Mouse (Mus musculus): ENCODE measurements around the gene Catsper4. TPM values are rescaled to one million over a fixed set of nuclear protein-coding genes. Genes with fewer than 3 reads are reported as not detected.
A peak's percentile ranks its signal among the peaks of the same experiment; 100 is the strongest.

Gene Catsper4
- polyA plus RNA-seq, 1 experiment from 2014 or later, result 0.60 TPM

DNA sequence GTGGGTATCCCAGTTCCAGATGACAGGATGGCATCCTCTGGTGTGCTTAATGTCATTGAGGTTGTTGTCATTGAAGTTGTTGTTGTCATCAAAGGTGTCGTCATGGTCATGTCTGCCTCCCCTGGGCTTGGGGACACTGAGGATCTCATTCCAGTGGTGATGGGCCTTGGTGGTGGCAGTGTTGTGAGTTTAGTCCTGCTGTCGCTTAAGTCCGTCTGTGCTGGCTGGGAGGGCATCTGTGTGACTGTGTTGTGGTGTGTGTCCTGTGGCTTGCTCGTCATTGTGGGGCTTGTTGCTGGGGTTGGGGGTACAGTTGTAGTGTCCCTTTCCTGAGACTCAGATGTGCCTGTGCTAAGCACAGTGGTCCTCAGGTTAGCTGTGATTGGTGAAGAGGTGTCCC is 24.3 kb downstream of the Catsper4 start, which contains the start of gene Gm7534:
TSS of gene Gm7534 (minus strand) at position 101 of the 400 bp plus-strand sequence.
- ATAC-seq, result no peak
- TF ChIP-seq CTCF (IDR thresholded peaks at IDR 0.05; ENCODE audit: low read depth), result no peak
- no peak within 1 kb of the TSS for H3K27ac ChIP-seq (ENCODE audit: low read depth, low read length)
- H3K4me1 ChIP-seq (replicated peaks; ENCODE audit: control insufficient read depth, insufficient read depth, low read length), result no peaks in the 10 kb centered on the region
- H3K27me3 ChIP-seq (replicated peaks; ENCODE audit: control insufficient read depth, insufficient read depth, low read length), result no peaks in the 10 kb centered on the region
- H3K36me3 ChIP-seq (ENCODE audit: control insufficient read depth, insufficient read depth), result no peaks in the 10 kb centered on the region
- 96% methylated on average over 4 of the region's 4 CpGs for WGBS
- no peak within 1 kb of the TSS for H3K4me3 ChIP-seq (ENCODE audit: low read depth, low read length)
- H3K4me2 ChIP-seq (replicated peaks; ENCODE audit: low read depth), result no peak within 1 kb of the TSS
- no peaks in the 10 kb centered on the region for H3K9me3 ChIP-seq (ENCODE audit: control insufficient read depth)
- no peak within 1 kb of the TSS for H3K9ac ChIP-seq (ENCODE audit: low read depth, low read length)

- no peaks in the 10 kb centered on the region for H3K27me3 ChIP-seq (replicated peaks; ENCODE audit: control insufficient read depth, insufficient read depth, low read length)
- H3K4me2 ChIP-seq (replicated peaks; ENCODE audit: low read depth), result no peak overlapping the region
- no peaks in the 10 kb centered on the region for H3K9me3 ChIP-seq (ENCODE audit: control insufficient read depth)
- no peaks in the 10 kb centered on the region for H3K4me1 ChIP-seq (replicated peaks; ENCODE audit: control insufficient read depth, insufficient read depth, low read length)
- TF ChIP-seq CTCF (IDR thresholded peaks at IDR 0.05; ENCODE audit: low read depth), result no peak
- ATAC-seq, result no peak
- H3K9ac ChIP-seq (ENCODE audit: low read depth, low read length), result no peak overlapping the region
- WGBS, result 70% methylated on average over 2 of the region's 2 CpGs
- no peaks in the 10 kb centered on the region for H3K36me3 ChIP-seq (ENCODE audit: control insufficient read depth, insufficient read depth)
- no peak overlapping the region for H3K4me3 ChIP-seq (ENCODE audit: low read depth, low read length)
- no peak overlapping the region for H3K27ac ChIP-seq (ENCODE audit: low read depth, low read length)
Observed at GRCm38 (mm10) chr4:134199371-134199770, 27.8 kb downstream of the Catsper4 start.

DNA sequence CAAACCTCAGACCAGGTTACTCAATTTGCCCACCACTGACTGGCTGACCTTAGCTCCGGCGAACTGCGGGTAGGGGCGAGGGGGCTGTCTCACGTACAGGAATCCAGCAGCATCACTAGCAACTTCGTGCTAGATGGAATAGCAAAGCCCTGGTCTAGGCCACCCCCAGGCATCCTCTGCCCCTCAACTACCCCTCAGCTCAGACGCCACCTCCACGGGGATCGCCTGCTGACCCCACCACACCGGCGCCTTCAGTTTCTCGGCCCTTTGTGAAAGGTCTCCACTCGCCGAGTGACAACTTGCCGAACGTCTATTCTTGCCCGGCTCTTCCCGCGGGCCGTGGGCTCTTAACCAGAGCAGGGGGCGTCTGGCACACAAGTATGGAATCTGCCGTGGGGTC is 40.9 kb downstream of the Catsper4 start:
- Histone ChIP-seq H3K36me3 (ENCODE audit: control insufficient read depth, insufficient read depth) (no peaks in the 10 kb centered on the region), H3K4me3 (ENCODE audit: low read depth, low read length) (peak overlapping the region; percentile 76), H3K27ac (ENCODE audit: low read depth, low read length) (no peak overlapping the region), H3K9me3 (ENCODE audit: control insufficient read depth) (no peaks in the 10 kb centered on the region), H3K4me1 (replicated peaks; ENCODE audit: control insufficient read depth, insufficient read depth, low read length) (peaks cover 4% of the 10 kb centered on the region; the same call in 1 of the 2 replicates), H3K4me2 (replicated peaks; ENCODE audit: low read depth) (peak overlapping the region; percentile 98), H3K9ac (ENCODE audit: low read depth, low read length) (peak overlapping the region; percentile 50), H3K27me3 (replicated peaks; ENCODE audit: control insufficient read depth, insufficient read depth, low read length) (no peaks in the 10 kb centered on the region)
- under 1% methylated on average over 22 of the region's 22 CpGs for WGBS
- no peak for TF ChIP-seq CTCF (IDR thresholded peaks at IDR 0.05; ENCODE audit: low read depth)
- no peak for ATAC-seq

DNA sequence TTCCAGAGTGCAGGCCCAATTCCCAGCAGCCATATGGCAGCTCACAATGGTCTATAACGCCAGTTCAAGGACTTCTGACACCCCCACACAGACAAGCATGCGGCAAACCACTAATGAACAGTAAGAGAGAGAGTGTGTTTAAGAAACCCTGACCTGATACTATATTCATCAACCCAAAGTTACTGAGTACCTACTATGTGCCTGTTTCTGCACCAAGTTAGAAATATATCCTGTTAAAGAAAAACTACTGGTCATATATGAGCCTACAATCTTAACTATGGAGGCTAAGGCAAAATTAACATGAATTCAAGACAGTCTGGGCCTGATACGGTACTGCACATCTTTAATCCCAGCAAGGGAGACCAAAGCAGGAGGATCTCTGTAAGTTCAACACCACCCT is 41.6 kb downstream of the Catsper4 start:
- ATAC-seq, result no peak
- H3K4me3 ChIP-seq (ENCODE audit: low read depth, low read length), result no peak overlapping the region
- no peaks in the 10 kb centered on the region for H3K9me3 ChIP-seq (ENCODE audit: control insufficient read depth)
- TF ChIP-seq CTCF (IDR thresholded peaks at IDR 0.05; ENCODE audit: low read depth), result no peak
- H3K27ac ChIP-seq (ENCODE audit: low read depth, low read length), result no peak overlapping the region
- peaks cover 4% of the 10 kb centered on the region; the same call in 1 of the 2 replicates for H3K4me1 ChIP-seq (replicated peaks; ENCODE audit: control insufficient read depth, insufficient read depth, low read length)
- no peak overlapping the region for H3K9ac ChIP-seq (ENCODE audit: low read depth, low read length)
- no peaks in the 10 kb centered on the region for H3K27me3 ChIP-seq (replicated peaks; ENCODE audit: control insufficient read depth, insufficient read depth, low read length)
- WGBS, result 82% methylated on average over 3 of the region's 3 CpGs
- no peaks in the 10 kb centered on the region for H3K36me3 ChIP-seq (ENCODE audit: control insufficient read depth, insufficient read depth)
- peak overlapping the region; percentile 98 for H3K4me2 ChIP-seq (replicated peaks; ENCODE audit: low read depth)

GRCm38 (mm10) chr4:134183711-134184110 is 43.5 kb downstream of the Catsper4 start:
- H3K9me3 ChIP-seq (ENCODE audit: control insufficient read depth), result no peaks in the 10 kb centered on the region
- ATAC-seq, result no peak
- H3K27me3 ChIP-seq (replicated peaks; ENCODE audit: control insufficient read depth, insufficient read depth, low read length), result no peaks in the 10 kb centered on the region
- no peaks in the 10 kb centered on the region for H3K36me3 ChIP-seq (ENCODE audit: control insufficient read depth, insufficient read depth)
- no peak overlapping the region for H3K9ac ChIP-seq (ENCODE audit: low read depth, low read length)
- 80% methylated on average over 3 of the region's 3 CpGs for WGBS
- no peak for TF ChIP-seq CTCF (IDR thresholded peaks at IDR 0.05; ENCODE audit: low read depth)
- H3K27ac ChIP-seq (ENCODE audit: low read depth, low read length), result no peak overlapping the region
- no peak overlapping the region for H3K4me3 ChIP-seq (ENCODE audit: low read depth, low read length)
- H3K4me2 ChIP-seq (replicated peaks; ENCODE audit: low read depth), result no peak overlapping the region
- H3K4me1 ChIP-seq (replicated peaks; ENCODE audit: control insufficient read depth, insufficient read depth, low read length), result peaks cover 4% of the 10 kb centered on the region; the same call in 1 of the 2 replicates

DNA sequence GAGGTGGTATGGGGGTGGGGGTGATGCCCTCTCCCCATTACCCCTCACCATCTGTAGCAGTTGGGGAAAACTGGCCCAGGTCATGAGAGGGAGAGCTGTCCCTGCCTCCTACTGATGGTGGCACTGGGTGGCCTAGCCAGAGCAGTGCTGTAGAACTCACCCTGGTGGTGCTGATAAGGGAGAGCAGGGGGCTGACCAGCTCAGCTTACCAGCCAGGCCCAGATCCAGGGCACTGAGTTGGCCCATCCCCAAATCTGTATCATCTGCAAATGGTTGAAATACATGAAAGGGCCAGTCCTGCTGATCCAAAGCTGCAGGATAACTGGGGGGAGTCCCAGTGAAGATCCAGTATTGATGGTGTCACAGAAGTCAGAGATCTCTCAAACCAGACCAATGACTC is 45.4 kb downstream of the Catsper4 start:
- Histone ChIP-seq H3K36me3 (ENCODE audit: control insufficient read depth, insufficient read depth) (no peaks in the 10 kb centered on the region), H3K27ac (ENCODE audit: low read depth, low read length) (no peak overlapping the region), H3K4me1 (replicated peaks; ENCODE audit: control insufficient read depth, insufficient read depth, low read length) (peaks cover 4% of the 10 kb centered on the region; the same call in 1 of the 2 replicates), H3K27me3 (replicated peaks; ENCODE audit: control insufficient read depth, insufficient read depth, low read length) (no peaks in the 10 kb centered on the region), H3K9ac (ENCODE audit: low read depth, low read length) (no peak overlapping the region), H3K9me3 (ENCODE audit: control insufficient read depth) (no peaks in the 10 kb centered on the region), H3K4me2 (replicated peaks; ENCODE audit: low read depth) (no peak overlapping the region), H3K4me3 (ENCODE audit: low read depth, low read length) (no peak overlapping the region)
- no peak for TF ChIP-seq CTCF (IDR thresholded peaks at IDR 0.05; ENCODE audit: low read depth)
- no peak for ATAC-seq

DNA sequence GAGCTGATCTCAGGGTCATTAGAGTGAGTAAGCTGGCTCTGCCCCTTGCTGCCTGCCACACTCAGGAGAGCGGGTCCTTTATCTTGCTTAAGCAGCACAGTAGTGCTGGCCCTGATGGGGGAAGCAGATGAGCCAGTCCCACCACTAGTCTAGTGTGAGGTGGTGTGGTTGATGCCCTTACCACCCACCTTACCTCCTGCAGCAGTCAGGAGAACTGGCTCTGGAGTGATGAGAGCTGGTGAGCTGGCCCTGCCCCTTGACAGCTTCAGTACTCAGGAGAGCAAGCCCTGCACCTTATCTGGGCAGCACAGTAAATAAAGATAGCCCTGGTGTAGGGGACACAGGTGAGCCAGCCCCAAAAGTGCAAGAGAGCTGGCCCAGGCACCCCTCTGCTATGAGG is 46.1 kb downstream of the Catsper4 start:
- no peaks in the 10 kb centered on the region for H3K27me3 ChIP-seq (replicated peaks; ENCODE audit: control insufficient read depth, insufficient read depth, low read length)
- H3K4me1 ChIP-seq (replicated peaks; ENCODE audit: control insufficient read depth, insufficient read depth, low read length), result peaks cover 4% of the 10 kb centered on the region; the same call in 1 of the 2 replicates
- H3K4me2 ChIP-seq (replicated peaks; ENCODE audit: low read depth), result no peak overlapping the region
- no peak for TF ChIP-seq CTCF (IDR thresholded peaks at IDR 0.05; ENCODE audit: low read depth)
- H3K27ac ChIP-seq (ENCODE audit: low read depth, low read length), result no peak overlapping the region
- 93% methylated on average over 1 of the region's 1 CpGs for WGBS
- no peak overlapping the region for H3K9ac ChIP-seq (ENCODE audit: low read depth, low read length)
- no peak overlapping the region for H3K4me3 ChIP-seq (ENCODE audit: low read depth, low read length)
- no peaks in the 10 kb centered on the region for H3K36me3 ChIP-seq (ENCODE audit: control insufficient read depth, insufficient read depth)
- no peaks in the 10 kb centered on the region for H3K9me3 ChIP-seq (ENCODE audit: control insufficient read depth)
- ATAC-seq, result no peak

All from intestine, postnatal 0 days (tissue).